ENCODE assay signal across 10 mouse cellular contexts in the genomic region with DNA sequence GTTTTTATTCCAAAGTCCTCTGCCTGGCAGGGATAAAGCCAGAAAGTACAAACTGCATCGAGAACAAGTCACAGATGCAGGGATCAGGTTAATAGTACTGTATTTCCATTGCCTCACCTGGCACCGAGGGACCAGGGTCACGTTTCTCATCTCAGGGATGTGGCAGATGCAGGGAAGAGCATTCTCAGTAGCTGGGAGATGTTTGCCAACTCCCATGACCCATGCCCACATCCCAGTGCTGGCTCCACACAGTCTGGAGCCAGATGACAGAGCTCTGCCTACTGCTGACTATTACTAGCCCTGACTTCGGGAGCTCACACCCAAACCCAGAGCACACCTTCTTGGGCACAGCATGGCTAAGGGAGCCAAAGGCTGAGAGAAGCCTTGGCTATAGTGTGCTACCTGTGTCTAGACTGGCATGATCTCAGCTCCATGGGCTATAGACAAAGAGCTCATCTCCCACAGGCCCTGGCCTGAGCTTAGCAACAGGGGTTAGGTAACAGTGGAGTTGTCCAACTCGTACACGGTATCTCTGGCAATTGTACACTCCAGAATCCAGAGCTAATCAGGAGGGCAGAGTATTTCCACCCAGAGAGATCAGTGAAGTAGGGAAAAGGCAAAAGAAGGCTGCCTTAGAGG. TPM values are rescaled to one million over a fixed set of nuclear protein-coding genes. Genes with fewer than 3 reads are reported as not detected.
DNase-seq lines count a peak whose midpoint lies in the region; ATAC-seq and TF ChIP-seq lines count a peak whose summit lies in the region.
"Had no signal": no experiment of that assay in that cellular context is flagged by ENCODE, and none has a peak within 500 bp of the region (broad histone marks: within the 10 kb centered on the region; RNA-seq: fewer than 3 reads in every experiment).

No protein-coding gene starts in this region.

- H3K4me3 ChIP-seq in cerebellum, adult 2 months (replicated peaks; ENCODE audit: insufficient read depth, low read depth, low read length) = no peak overlapping the region
- H3K4me3 ChIP-seq in kidney, adult 2 months (ENCODE audit: insufficient read depth, low read depth, low read length) = no peak overlapping the region
- no peak overlapping the region for H3K4me3 ChIP-seq in hindbrain, embryonic 10.5 days
- no peak overlapping the region for H3K4me3 ChIP-seq in midbrain, embryonic 14.5 days (replicated peaks; ENCODE audit: low read depth, low read length)

- 0 out of 2 replicates have a peak overlapping the region, but pooled peaks have one; percentile 17 for H3K4me2 ChIP-seq in midbrain, embryonic 14.5 days (ENCODE audit: low read length)

- H3K36me3 ChIP-seq in kidney, adult 2 months (ENCODE audit: control insufficient read depth, insufficient read depth, low read length) = no peaks in the 10 kb centered on the region
- peaks cover 85% of the 10 kb centered on the region for H3K36me3 ChIP-seq in hindbrain, embryonic 10.5 days
- peaks cover 30% of the 10 kb centered on the region for H3K36me3 ChIP-seq in midbrain, embryonic 14.5 days (ENCODE audit: control insufficient read depth, insufficient read depth, low read length)

- H3K27me3 ChIP-seq in cerebellum, adult 2 months (ENCODE audit: control insufficient read depth, insufficient read depth, low read length) = no peaks in the 10 kb centered on the region
- H3K27me3 ChIP-seq in kidney, adult 2 months (replicated peaks; ENCODE audit: control insufficient read depth, insufficient read depth, low read length) = no peaks in the 10 kb centered on the region
- no peaks in the 10 kb centered on the region for H3K27me3 ChIP-seq in hindbrain, embryonic 10.5 days (ENCODE audit: insufficient read depth, poor library complexity, severe bottlenecking)
- H3K27me3 ChIP-seq in midbrain, embryonic 14.5 days (ENCODE audit: control insufficient read depth, insufficient read depth, low read length) = no peaks in the 10 kb centered on the region

- TF ChIP-seq POLR2A in cerebellum, adult 2 months (IDR thresholded peaks at IDR 0.05; ENCODE audit: borderline replicate concordance, insufficient read depth, low read length) = no peak
- no peak for TF ChIP-seq POLR2A in kidney, adult 2 months (IDR thresholded peaks at IDR 0.05; ENCODE audit: low read depth, low read length)

- ATAC-seq in midbrain, embryonic 14.5 days (ENCODE audit: low FRiP score, low TSS enrichment) = no peak

- H3K9me3 ChIP-seq in hindbrain, embryonic 10.5 days = no peaks in the 10 kb centered on the region
- H3K9me3 ChIP-seq in midbrain, embryonic 14.5 days (ENCODE audit: control insufficient read depth, low read length) = no peaks in the 10 kb centered on the region

- H3K9ac ChIP-seq in midbrain, embryonic 14.5 days (replicated peaks; ENCODE audit: low read length) = 0 out of 2 replicates have a peak overlapping the region, but pooled peaks have one; percentile 24

- H3K4me1 ChIP-seq in cerebellum, adult 2 months (ENCODE audit: control insufficient read depth, insufficient read depth, low read length) = peaks cover 43% of the 10 kb centered on the region
- H3K4me1 ChIP-seq in kidney, adult 2 months (ENCODE audit: control insufficient read depth, insufficient read depth, low read length) = peaks cover 29% of the 10 kb centered on the region
- peaks cover 76% of the 10 kb centered on the region for H3K4me1 ChIP-seq in hindbrain, embryonic 10.5 days (replicated peaks)
- H3K4me1 ChIP-seq in midbrain, embryonic 14.5 days (ENCODE audit: control insufficient read depth, insufficient read depth, low read length) = peaks cover 61% of the 10 kb centered on the region

- TF ChIP-seq CTCF in cerebellum, adult 2 months (IDR thresholded peaks at IDR 0.05; ENCODE audit: borderline replicate concordance, insufficient read depth, low read depth, low read length) = no peak
- no peak for TF ChIP-seq CTCF in kidney, adult 2 months (conservative IDR thresholded peaks at IDR 0.05; ENCODE audit: insufficient read depth, insufficient read length, low read depth, low read length)

- DNase-seq in cerebellum, adult 2 months = no peak
- no peak for DNase-seq in cerebellum, adult 11-12 months
- DNase-seq in kidney, adult 2 months = peak; percentile 55
- no peak for DNase-seq in kidney, postnatal 14 days
- DNase-seq in hindbrain, embryonic 10.5 days (ENCODE audit: low spot score) = no peak
- DNase-seq in midbrain, embryonic 14.5 days = no peak
- DNase-seq in urinary bladder, postnatal 25 days (ENCODE audit: low spot score) = no peak
- no peak for DNase-seq in adrenal gland, postnatal 14 days
- DNase-seq: adrenal gland, postnatal 10 days; cerebellum, adult 8-10 months had no signal

- H3K27ac ChIP-seq in cerebellum, adult 2 months (ENCODE audit: insufficient read depth, low read length) = peak overlapping the region; percentile 39; the same call in 1 of the 2 replicates
- H3K27ac ChIP-seq in kidney, adult 2 months (ENCODE audit: insufficient read depth, low read depth, low read length) = no peak overlapping the region
- peak overlapping the region; percentile 84 for H3K27ac ChIP-seq in hindbrain, embryonic 10.5 days
- H3K27ac ChIP-seq in midbrain, embryonic 14.5 days (replicated peaks; ENCODE audit: low read depth, low read length) = peak overlapping the region; percentile 89

- 25% methylated on average over 6 of the region's 6 CpGs for WGBS in cerebellum, adult 2 months
- 55% methylated on average over 6 of the region's 6 CpGs for WGBS in kidney, adult 2 months
- WGBS in hindbrain, embryonic 10.5 days = 90% methylated on average over 6 of the region's 6 CpGs
- 82% methylated on average over 6 of the region's 6 CpGs for WGBS in midbrain, embryonic 14.5 days

RNA-seq across cellular contexts. Expression of gene Tmcc2, which starts 18.1 kb away (rescaled TPM):
- 150 and 157 TPM in 2 replicates for polyA plus RNA-seq in cerebellum, adult 2 months (2012; rRNA removed)
- 6.0 and 6.3 TPM in 2 replicates for polyA plus RNA-seq in kidney, adult 2 months (2012; rRNA removed)
- 15.1 and 18.7 TPM in 2 replicates for polyA plus RNA-seq in hindbrain, embryonic 10.5 days (2016; fragmentation: Nextera tagmentation; extraction: Ambion mirVana)
- polyA plus RNA-seq in midbrain, embryonic 14.5 days (2014; fragmentation: Nextera tagmentation; extraction: Ambion mirVana) = 28.4 and 29.1 TPM in 2 replicates
- 12.1 and 26.9 TPM in 2 replicates for total RNA-seq in adrenal gland, postnatal 14 days (2021)

RNA-seq across cellular contexts. Expression of gene Dstyk, which starts 44.3 kb away (rescaled TPM):
- polyA plus RNA-seq in cerebellum, adult 2 months (2012; rRNA removed) = 32.6 and 36.5 TPM in 2 replicates
- polyA plus RNA-seq in kidney, adult 2 months (2012; rRNA removed) = 13.0 and 13.9 TPM in 2 replicates
- polyA plus RNA-seq in hindbrain, embryonic 10.5 days (2016; fragmentation: Nextera tagmentation; extraction: Ambion mirVana) = 10.6 and 12.3 TPM in 2 replicates
- 10.6 and 11.4 TPM in 2 replicates for polyA plus RNA-seq in midbrain, embryonic 14.5 days (2014; fragmentation: Nextera tagmentation; extraction: Ambion mirVana)
- total RNA-seq in adrenal gland, postnatal 14 days (2021) = 20.1 and 23.2 TPM in 2 replicates

RNA-seq across cellular contexts. Expression of gene Nuak2, which starts 57.1 kb away (rescaled TPM):
- 2.9 and 3.3 TPM in 2 replicates for polyA plus RNA-seq in cerebellum, adult 2 months (2012; rRNA removed)
- 56.1 and 73.7 TPM in 2 replicates for polyA plus RNA-seq in kidney, adult 2 months (2012; rRNA removed)
- polyA plus RNA-seq in hindbrain, embryonic 10.5 days (2016; fragmentation: Nextera tagmentation; extraction: Ambion mirVana) = 42.3 and 44.4 TPM in 2 replicates
- 22.3 and 38.0 TPM in 2 replicates for polyA plus RNA-seq in midbrain, embryonic 14.5 days (2014; fragmentation: Nextera tagmentation; extraction: Ambion mirVana)
- 3.7 and 5.6 TPM in 2 replicates for total RNA-seq in adrenal gland, postnatal 14 days (2021)
